Mouse (Mus musculus) c-Kit-positive CD71-negative TER-119-negative erythroid progenitor cells, embryonic 14.5 days (primary cell): ENCODE results near the gene Gm17078.
"Not testable (repeated sequence)": the region's sequence is repeated elsewhere in the genome, so short reads cannot be mapped to it uniquely, and the experiment has no call there.

ENCODE experiments used
- DNase-seq: peaks from one replicate; pipeline ENCODE4 v3.0.0-alpha.2; 2013; ENCODE audit warnings: low read depth

Gene Gm17078

DNA sequence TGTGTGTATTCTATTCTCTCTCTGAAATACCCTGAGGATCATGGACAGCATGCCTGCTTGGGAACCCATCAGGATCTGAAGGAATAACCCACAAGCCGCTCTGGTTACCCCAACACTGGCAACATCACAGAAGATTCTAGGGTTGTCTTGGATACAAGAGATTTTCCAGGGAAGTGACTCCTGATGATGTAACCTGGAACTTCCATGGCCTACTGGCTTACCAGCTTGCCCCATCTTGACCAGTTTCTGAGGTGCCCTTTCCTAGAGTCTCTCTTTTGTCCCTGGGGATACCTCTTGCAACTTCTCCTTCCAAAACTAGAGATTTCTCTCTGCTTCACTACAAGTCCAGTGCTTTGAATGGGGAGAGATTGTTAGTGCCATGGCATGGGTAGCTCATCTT lies at the start of gene Gm17078:
Gene Gm17078 (minus strand): TSS at position 101 of the 400 bp plus-strand sequence.
- DNase-seq: no peak

DNA sequence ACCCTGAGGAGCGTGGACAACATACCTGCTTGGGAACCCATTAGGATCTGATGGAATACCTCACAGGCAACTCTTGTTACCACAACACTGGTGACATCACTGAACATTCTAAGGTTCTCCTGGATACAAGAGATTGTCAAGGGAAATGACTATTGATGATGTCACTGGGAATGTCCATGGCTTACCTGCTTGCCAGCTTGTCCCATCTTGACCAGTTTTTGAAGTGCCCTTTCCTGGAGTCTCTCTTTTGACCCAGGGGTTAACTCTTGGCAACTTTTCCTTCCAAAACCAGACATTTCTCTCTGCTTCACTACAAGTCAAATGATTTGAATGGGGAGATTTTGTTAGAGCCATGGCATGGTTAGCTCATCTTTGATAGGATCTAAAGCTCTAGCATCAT lies 24.5 kb upstream of the Gm17078 start, which contains the start of gene Gm4181:
Gene Gm4181 (minus strand): TSS at position 101 of the 400 bp plus-strand sequence.
- not testable (repeated sequence) for DNase-seq

DNA sequence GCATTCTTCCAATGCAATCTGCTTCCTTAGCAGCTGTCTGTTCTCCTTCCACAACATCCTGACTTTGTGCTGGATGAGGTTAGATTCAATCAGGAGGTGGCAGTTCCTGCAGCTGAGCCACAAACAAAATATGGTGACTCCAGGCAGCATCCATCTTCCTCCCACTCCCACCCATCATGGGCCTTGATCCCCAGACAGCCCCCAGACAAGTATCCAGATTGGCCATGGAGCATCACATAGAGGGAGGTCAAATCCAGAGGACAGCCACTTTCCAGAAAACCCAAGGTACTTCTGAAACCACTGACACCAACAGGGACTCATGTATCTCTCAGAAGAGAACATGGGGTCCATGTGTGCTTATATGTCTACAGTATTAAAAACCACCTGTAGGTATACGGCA lies 21.3 kb upstream of the Gm17078 start:
- not testable (repeated sequence) for DNase-seq

GRCm38 (mm10) chr14:51592039-51592438 lies 19.1 kb downstream of the Gm17078 start, which contains the start of gene Gm17174:
Gene Gm17174 (minus strand): TSS chr14:51592139.
- DNase-seq: not testable (repeated sequence)

GRCm38 (mm10) chr14:51573963-51574362 lies 37.1 kb downstream of the Gm17078 start, which contains the start of gene Gm17175:
Gene Gm17175 (minus strand): TSS chr14:51574063.
- DNase-seq: not testable (repeated sequence)
